Mouse (Mus musculus) 416B (cell line): Measurements from ENCODE around the gene Ralb.

Experiments
- DNase-seq: peaks from one replicate; pipeline ENCODE4 v3.0.0; 2011; ENCODE audit warnings: low read depth

The Ralb gene

GRCm38 (mm10) chr1:119523826-119524225 is 19.2 kb upstream of the Ralb start:
- no peak for DNase-seq

- no peak for DNase-seq
Measured at GRCm38 (mm10) chr1:119523369-119523768, 18.8 kb upstream of the Ralb start.

- DNase-seq, result no peak
Measured at GRCm38 (mm10) chr1:119522726-119523125, 18.1 kb upstream of the Ralb start.

GRCm38 (mm10) chr1:119521681-119522080 is 17.1 kb upstream of the Ralb start:
- DNase-seq, result no peak

GRCm38 (mm10) chr1:119521029-119521428 is 16.4 kb upstream of the Ralb start:
- no peak for DNase-seq

- DNase-seq, result no peak
Measured at GRCm38 (mm10) chr1:119519286-119519685, 14.7 kb upstream of the Ralb start.

GRCm38 (mm10) chr1:119518786-119519185 is 14.2 kb upstream of the Ralb start:
- no peak for DNase-seq

- DNase-seq, result no peak
Measured at GRCm38 (mm10) chr1:119518060-119518459, 13.5 kb upstream of the Ralb start.

- DNase-seq, result no peak
Measured at GRCm38 (mm10) chr1:119510857-119511256, 6.3 kb upstream of the Ralb start.

- DNase-seq, result no peak
Measured at GRCm38 (mm10) chr1:119510409-119510808, 5.8 kb upstream of the Ralb start.

GRCm38 (mm10) chr1:119509474-119509873 is 4.9 kb upstream of the Ralb start:
- peak; percentile 85 for DNase-seq

GRCm38 (mm10) chr1:119508548-119508947 is 4.0 kb upstream of the Ralb start:
- no peak for DNase-seq

- DNase-seq, result no peak
Measured at GRCm38 (mm10) chr1:119505951-119506350, 1.4 kb upstream of the Ralb start.

GRCm38 (mm10) chr1:119503808-119504207 is 786 bp downstream of the Ralb start:
- DNase-seq, result peak; percentile 49

GRCm38 (mm10) chr1:119503181-119503580 is 1.4 kb downstream of the Ralb start:
- no peak for DNase-seq

- no peak for DNase-seq
Measured at GRCm38 (mm10) chr1:119502729-119503128, 1.9 kb downstream of the Ralb start.

GRCm38 (mm10) chr1:119501881-119502280 is 2.7 kb downstream of the Ralb start:
- no peak for DNase-seq

GRCm38 (mm10) chr1:119499456-119499855 is 5.1 kb downstream of the Ralb start:
- no peak for DNase-seq

- DNase-seq, result peak; percentile 33
Measured at GRCm38 (mm10) chr1:119498536-119499231, 5.9 kb downstream of the Ralb start.

- DNase-seq, result no peak
Measured at GRCm38 (mm10) chr1:119497346-119498004, 7.1 kb downstream of the Ralb start.

- DNase-seq, result no peak
Measured at GRCm38 (mm10) chr1:119495396-119495775, 9.2 kb downstream of the Ralb start.

GRCm38 (mm10) chr1:119494712-119495395 is 9.7 kb downstream of the Ralb start:
- DNase-seq, result no peak

GRCm38 (mm10) chr1:119494024-119494711 is 10.4 kb downstream of the Ralb start:
- DNase-seq, result peak; percentile 36
